Mouse (Mus musculus) mouse embryonic stem cell (cell line): ENCODE data around the gene Nle1.

ENCODE experiments used
- in situ Hi-C, 2 experiments: fragments of 300-500 bp; cut with MboI; formaldehyde crosslinking; loops; 1 replicate in 1 of 2; 3 replicates in 1 of 2; pipeline ENCODE4 v1.14.3; 2019 to 2020; ENCODE audit warnings: low sequenced_read_pairs in 2 of 2, low pct_unique_long_range_greater_than_20kb in 1 of 2, mixed read lengths in 1 of 2; ENCODE audit not compliant: unreplicated experiment in 1 of 2

Gene Nle1

GRCm38 (mm10) chr11:82888491-82888946, 19.7 kb downstream of the Nle1 start:
- in situ Hi-C loops: loop anchor here (5.0 to 25.0 kb wide), 3 partner anchors 71 to 276 kb away; no protein-coding TSS in a partner anchor

- in situ Hi-C loops: loop anchor here (5.0 to 25.0 kb wide), 3 partner anchors 69 to 274 kb away; no protein-coding TSS in a partner anchor
Observed at GRCm38 (mm10) chr11:82886559-82886958, 21.7 kb downstream of the Nle1 start.

GRCm38 (mm10) chr11:82883180-82883579, 25.0 kb downstream of the Nle1 start:
- in situ Hi-C loops: loop anchor here (10.0 to 25.0 kb wide), 2 partner anchors 138 to 271 kb away; no protein-coding TSS in a partner anchor

GRCm38 (mm10) chr11:82877726-82878344, 30.4 kb downstream of the Nle1 start:
- in situ Hi-C loops: loop anchor here in 1 of 2 experiments (25.0 kb wide), 1 partner anchor 266 kb away; no protein-coding TSS in a partner anchor

- in situ Hi-C loops: loop anchor here in 1 of 2 experiments (25.0 kb wide), 1 partner anchor 263 kb away; no protein-coding TSS in a partner anchor
Observed at GRCm38 (mm10) chr11:82875631-82876030, 32.6 kb downstream of the Nle1 start.

GRCm38 (mm10) chr11:82874924-82875323, 33.3 kb downstream of the Nle1 start:
- in situ Hi-C loops: loop anchor here in 1 of 2 experiments (25.0 kb wide), 1 partner anchor 263 kb away; no protein-coding TSS in a partner anchor

- in situ Hi-C loops: no loop called here
Observed at GRCm38 (mm10) chr11:82871031-82871446, 37.2 kb downstream of the Nle1 start, which contains the start of gene Rffl. Rffl (minus strand) TSS chr11:82871210.

GRCm38 (mm10) chr11:82870173-82871030, 37.8 kb downstream of the Nle1 start:
- in situ Hi-C loops: no loop called here

- in situ Hi-C loops: no loop called here
Observed at GRCm38 (mm10) chr11:82869506-82870172, 38.6 kb downstream of the Nle1 start.

GRCm38 (mm10) chr11:82867956-82868355, 40.3 kb downstream of the Nle1 start:
- in situ Hi-C loops: no loop called here

- in situ Hi-C loops: no loop called here
Observed at GRCm38 (mm10) chr11:82866850-82867564, 41.2 kb downstream of the Nle1 start.

GRCm38 (mm10) chr11:82865957-82866356, 42.3 kb downstream of the Nle1 start:
- in situ Hi-C loops: no loop called here

GRCm38 (mm10) chr11:82863488-82863931, 44.7 kb downstream of the Nle1 start:
- in situ Hi-C loops: no loop called here

- in situ Hi-C loops: no loop called here
Observed at GRCm38 (mm10) chr11:82863059-82863458, 45.2 kb downstream of the Nle1 start.

GRCm38 (mm10) chr11:82862638-82863037, 45.6 kb downstream of the Nle1 start:
- in situ Hi-C loops: no loop called here

GRCm38 (mm10) chr11:82861558-82861957, 46.7 kb downstream of the Nle1 start:
- in situ Hi-C loops: no loop called here

- in situ Hi-C loops: no loop called here
Observed at GRCm38 (mm10) chr11:82860759-82861158, 47.5 kb downstream of the Nle1 start.

GRCm38 (mm10) chr11:82857307-82857848, 50.8 kb downstream of the Nle1 start:
- in situ Hi-C loops: no loop called here
